Mouse (Mus musculus): Measurements from ENCODE around the gene S1pr4.

Gene S1pr4

DNA sequence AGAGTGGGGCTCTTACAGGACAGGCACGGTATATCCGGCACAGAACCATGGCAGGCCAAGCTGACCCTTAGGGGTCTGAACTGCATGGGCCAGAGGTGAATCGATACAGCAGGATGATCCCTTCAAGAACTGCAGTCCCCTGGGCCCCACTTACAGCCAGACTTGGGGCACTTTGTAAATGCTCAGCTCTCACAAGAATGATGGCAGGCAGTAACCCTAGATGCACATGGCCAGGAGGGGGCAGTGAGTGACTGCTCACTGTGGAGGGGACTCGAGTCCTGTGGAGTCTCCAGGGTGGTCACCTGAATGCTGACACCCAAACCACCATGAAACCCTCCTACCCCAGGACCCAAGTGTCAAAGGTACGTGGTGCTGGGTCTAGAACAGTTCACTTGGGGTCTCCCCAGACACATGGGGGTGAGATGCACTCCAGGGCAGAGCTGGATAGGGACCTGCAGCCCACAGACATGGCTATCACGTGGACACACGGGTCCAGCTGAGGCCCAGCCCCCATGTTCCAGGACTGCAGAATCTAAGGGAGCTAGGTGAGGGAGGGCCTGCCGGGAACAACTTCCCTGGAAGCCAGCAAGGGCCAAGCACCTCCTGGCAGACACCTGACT is 6.2 kb downstream of the S1pr4 start:
- DNase-seq (ENCODE audit: low spot score), result no peak

DNA sequence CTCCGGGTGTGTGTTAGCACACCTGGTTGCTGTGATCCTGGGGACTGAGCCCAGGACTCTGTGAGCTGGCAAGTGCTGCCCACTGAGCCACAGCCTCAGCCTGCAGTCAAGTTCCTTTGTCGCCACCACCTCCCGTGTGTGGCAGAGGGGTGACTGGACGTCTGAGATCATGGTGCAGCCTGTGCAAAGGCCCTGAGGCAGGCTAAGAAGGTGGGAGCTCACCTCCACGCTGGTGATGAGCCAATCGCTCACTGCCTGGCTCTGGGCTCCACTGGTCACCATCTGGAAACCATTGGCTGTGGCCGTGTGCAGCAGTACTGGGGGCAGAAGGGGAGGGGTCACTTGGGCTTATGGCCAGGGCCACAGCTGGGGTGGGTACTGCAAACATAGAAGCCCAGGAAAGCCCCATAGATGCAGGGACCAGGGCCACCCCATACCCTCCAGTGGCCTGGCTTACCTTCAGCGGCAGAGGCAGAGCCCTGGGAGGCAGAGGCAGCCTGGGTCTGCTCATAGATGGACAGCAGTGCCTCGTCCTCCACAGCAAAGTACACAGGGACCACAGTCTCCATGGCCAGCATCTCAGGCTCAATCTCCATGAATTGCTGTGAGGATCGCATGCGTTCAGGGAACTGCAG is 7.2 kb downstream of the S1pr4 start:
- DNase-seq (ENCODE audit: low spot score), result no peak

- DNase-seq (ENCODE audit: low spot score), result no peak
Observed at GRCm38 (mm10) chr10:81491018-81491417, 8.9 kb downstream of the S1pr4 start.

- no peak for DNase-seq (ENCODE audit: low spot score)
Observed at GRCm38 (mm10) chr10:81489941-81490340, 10.0 kb downstream of the S1pr4 start.

DNA sequence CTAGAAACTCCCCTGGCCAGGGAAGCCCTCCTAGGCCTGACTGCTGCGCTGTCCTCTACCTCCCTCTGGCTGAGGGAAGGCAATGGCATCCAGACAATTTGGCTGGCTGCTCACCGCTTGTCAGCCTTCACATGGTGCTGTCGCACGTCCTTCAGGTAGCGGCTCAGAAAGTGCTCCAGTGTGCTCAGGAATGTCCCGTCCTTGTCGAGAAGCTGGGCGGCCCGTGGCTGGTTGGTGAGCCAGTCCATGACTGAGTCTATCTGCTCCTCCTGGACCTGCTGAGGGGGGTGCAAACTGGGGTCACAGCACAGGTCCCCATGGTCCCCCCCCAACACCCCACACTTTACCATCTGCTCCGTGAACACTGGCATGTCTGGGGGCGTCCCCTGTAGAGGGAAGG is 11.9 kb downstream of the S1pr4 start:
- peak; percentile 21 for DNase-seq (ENCODE audit: low spot score)

GRCm38 (mm10) chr10:81486496-81486895 is 13.4 kb downstream of the S1pr4 start:
- no peak for DNase-seq (ENCODE audit: low spot score)

- no peak for DNase-seq (ENCODE audit: low spot score)
Observed at GRCm38 (mm10) chr10:81485479-81486018, 14.4 kb downstream of the S1pr4 start.

- no peak for DNase-seq (ENCODE audit: low spot score)
Observed at GRCm38 (mm10) chr10:81485060-81485449, 14.9 kb downstream of the S1pr4 start.

- no peak for DNase-seq (ENCODE audit: low spot score)
Observed at GRCm38 (mm10) chr10:81484441-81485059, 15.4 kb downstream of the S1pr4 start.

GRCm38 (mm10) chr10:81483983-81484382 is 15.9 kb downstream of the S1pr4 start:
- DNase-seq (ENCODE audit: low spot score), result no peak

DNA sequence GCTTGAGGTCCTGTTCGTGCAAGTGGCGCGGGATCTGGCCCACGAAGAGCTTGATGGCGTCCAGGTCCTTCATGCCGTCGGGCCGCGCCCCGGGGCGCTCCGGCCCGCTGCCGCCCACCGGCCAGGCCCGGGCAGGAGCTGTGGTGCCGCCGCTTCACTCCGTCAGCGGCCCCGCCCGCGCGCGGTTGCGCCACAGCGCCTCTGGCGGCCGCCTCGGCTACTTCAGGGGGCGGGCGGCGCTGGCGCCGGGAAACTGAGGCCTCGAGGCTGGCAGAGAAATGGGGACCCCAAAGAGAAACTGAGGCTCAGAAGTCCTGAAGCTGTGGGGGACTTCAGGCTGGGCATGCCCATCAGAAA is 17.4 kb downstream of the S1pr4 start, which contains the start of gene Celf5:
TSS of gene Celf5 (minus strand) at position 177 of the 357 bp plus-strand sequence.
- DNase-seq (ENCODE audit: low spot score), result peak; percentile 24

GRCm38 (mm10) chr10:81481605-81482532 is 18.1 kb downstream of the S1pr4 start:
- DNase-seq (ENCODE audit: low spot score), result no peak

DNA sequence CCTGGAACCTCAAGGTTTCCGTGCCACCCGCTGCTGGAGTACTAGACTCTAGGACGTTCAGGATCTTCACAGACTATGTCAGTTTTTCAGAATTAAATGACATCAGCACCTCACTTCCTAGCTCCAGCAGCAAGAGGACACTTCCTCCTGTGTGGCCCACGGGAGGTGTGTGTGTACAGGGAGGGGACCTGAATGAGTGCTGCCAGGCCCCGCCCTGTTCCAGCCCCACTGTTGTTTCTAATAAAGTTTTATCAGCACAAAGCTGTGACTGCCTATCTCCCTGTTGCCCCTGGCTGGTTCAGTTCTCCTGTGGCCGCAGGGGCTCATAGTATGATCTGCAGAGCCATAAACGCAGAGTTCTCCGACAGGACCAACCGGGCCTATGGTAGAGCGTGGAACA is 25.5 kb downstream of the S1pr4 start:
- DNase-seq (ENCODE audit: low spot score), result no peak

- DNase-seq (ENCODE audit: low spot score), result no peak
Observed at GRCm38 (mm10) chr10:81473003-81473451, 26.9 kb downstream of the S1pr4 start.

DNA sequence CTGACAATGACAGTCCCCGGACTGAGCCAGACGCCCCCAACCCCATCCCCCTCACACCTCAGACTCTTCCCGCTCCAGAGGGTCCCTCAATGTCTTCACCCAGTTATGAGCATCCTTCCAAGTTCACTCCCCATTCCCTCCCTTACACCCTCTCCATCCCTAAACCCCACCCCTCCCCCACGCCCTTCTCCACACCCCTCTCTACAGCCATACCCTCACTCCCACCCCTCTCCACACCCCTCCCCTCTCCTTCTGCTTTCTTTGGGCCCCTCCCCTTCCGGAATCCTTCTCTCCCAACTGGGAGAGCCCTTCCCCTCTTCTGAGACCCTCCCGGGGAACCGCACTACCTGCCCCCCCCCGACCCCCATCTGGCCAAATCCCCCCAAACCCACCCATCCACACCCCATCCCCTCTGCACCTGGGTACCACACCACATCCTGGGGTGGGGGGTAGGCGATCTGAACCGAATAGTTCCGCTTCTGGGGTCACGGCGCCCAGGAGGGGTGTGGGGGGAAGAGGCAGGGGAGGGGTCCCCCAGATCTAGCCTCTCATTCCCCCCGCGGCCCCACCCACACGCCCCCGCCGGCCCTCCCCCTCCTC is 27.4 kb downstream of the S1pr4 start:
- DNase-seq (ENCODE audit: low spot score), result no peak

GRCm38 (mm10) chr10:81470454-81470853 is 29.5 kb downstream of the S1pr4 start:
- no peak for DNase-seq (ENCODE audit: low spot score)

DNA sequence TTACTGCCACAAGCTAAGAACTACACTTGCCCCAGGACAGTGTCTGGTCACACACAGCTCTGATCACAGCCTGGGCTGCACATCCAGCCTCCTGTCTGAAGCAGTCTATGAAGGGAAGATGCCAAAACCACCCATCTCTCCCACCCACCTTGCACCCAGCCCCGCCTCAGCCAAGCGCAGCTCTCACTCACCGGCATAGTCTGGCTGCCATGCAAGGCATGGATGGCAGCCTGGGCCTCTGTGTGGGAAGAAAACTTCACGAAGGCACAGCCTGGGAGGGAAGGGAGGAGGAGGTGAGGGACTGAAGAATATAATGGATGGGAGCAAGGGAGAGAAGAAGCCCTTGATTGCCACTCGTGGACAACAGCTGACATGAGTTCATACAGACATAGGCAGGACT is 30.7 kb downstream of the S1pr4 start:
- DNase-seq (ENCODE audit: low spot score), result no peak

DNA sequence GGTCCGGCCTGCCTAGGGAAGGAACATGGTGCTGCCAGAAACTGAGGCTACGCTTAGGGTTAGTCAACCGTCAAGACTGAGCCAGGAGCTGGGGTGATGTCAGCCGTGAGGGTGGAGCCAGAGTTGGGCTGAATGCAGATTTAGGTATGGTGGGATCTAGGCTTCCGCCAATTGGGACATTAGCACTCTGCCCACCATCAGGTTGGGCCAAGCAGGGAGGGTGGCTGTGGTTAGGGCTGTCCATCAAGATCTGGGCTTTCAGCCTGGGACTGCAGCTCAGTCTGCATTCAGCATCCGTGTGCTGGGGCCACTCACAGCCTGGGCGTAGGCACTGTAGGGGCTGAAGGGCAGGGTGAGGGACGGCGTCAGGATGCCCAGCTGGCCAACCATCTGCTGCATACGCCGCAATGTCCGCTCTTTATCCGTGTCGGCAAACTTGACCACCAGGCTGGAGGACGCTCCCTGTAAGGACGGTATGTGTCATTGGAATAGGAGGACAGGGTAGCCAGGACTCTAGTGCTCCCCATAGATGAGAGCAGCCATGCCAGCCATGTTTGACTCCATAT is 32.2 kb downstream of the S1pr4 start:
- no peak for DNase-seq (ENCODE audit: low spot score)

- DNase-seq (ENCODE audit: low spot score), result no peak
Observed at GRCm38 (mm10) chr10:81466881-81467280, 33.1 kb downstream of the S1pr4 start.

- DNase-seq (ENCODE audit: low spot score), result no peak
Observed at GRCm38 (mm10) chr10:81466066-81466465, 33.9 kb downstream of the S1pr4 start.

DNA sequence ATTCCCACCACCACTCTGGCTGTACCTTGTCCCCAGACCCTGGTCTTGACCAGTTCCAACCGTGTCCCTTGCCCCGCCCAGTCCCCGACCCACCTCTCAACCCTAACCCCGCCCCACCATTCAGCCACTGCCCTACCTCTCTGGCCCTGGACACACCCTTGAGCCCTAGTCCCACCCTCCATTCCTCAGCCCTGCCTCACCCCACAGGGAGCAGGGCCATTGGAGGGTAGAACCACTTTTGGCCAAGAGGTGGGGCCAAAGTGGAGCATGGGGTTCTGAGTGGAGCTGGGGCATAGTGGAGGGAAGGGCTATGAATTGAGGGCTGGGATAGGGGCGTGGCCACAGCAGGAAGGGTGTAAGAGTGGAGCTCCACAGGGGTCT is 34.7 kb downstream of the S1pr4 start:
- no peak for DNase-seq (ENCODE audit: low spot score)

Measured in lung, postnatal 25 days (tissue).